Mouse (Mus musculus) stomach, postnatal 0 days (tissue): ENCODE data around the gene Lrp8.

Experiments
- CTCF ChIP-seq: IDR thresholded peaks from 2 replicates; pipeline ENCODE4 v1.5.1; 2016; ENCODE audit warnings: antibody characterized with exemption, low read depth, mild to moderate bottlenecking, moderate library complexity
- EP300 ChIP-seq: optimal IDR thresholded peaks from 2 replicates; pipeline ENCODE3; 2016; ENCODE audit warnings: antibody characterized with exemption

- TF ChIP-seq CTCF (no peak), EP300 (no peak)
These were observed 14.4 kb downstream of the Lrp8 start for GRCm38 (mm10) chr4:107816459-107816858.
